Mouse (Mus musculus) olfactory bulb, adult 2 months (tissue): Measurements from ENCODE around the gene 1700028J19Rik.
"Not testable (repeated sequence)": the region's sequence is repeated elsewhere in the genome, so short reads cannot be mapped to it uniquely, and the experiment has no call there.

ENCODE experiments used
- CTCF ChIP-seq: fragments of 200-500 bp; IDR thresholded peaks from 2 replicates; pipeline ENCODE4 v1.5.1; 2012; ENCODE audit warnings: low read depth, mild to moderate bottlenecking, low read length, moderate library complexity; ENCODE audit not compliant: insufficient read depth
- POLR2A ChIP-seq: fragments of 200-500 bp; IDR thresholded peaks from 2 replicates; pipeline ENCODE4 v1.6.1; 2012; ENCODE audit warnings: mild to moderate bottlenecking, low read depth, low read length, moderate library complexity; ENCODE audit not compliant: insufficient read depth

DNA sequence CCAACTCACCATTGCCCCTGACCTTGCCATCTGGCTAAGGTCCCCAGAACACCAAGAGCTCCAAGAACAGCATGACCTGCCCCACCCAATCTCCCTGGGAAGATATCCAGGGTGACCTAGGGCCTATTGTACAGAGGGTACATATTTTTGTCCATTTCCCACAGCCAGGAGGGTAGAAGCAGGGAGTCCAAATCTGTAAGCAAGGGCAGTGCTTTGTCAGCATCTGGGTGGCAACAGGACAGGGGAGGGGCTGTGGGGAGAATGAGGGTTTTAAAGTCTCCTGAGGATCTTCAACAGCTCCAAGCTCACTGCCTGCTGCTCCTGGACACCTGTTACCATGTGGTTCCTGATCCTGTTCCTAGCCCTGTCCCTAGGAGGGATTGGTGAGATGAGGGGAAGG lies 58.6 kb downstream of the 1700028J19Rik start, which contains the start of gene Klk1b24:
- not testable (repeated sequence) for TF ChIP-seq CTCF, POLR2A
